Mouse (Mus musculus): ENCODE measurements around the gene Etv4. TPM values are rescaled to one million over a fixed set of nuclear protein-coding genes. Genes with fewer than 3 reads are reported as not detected.

Gene Etv4
- polyA plus RNA-seq, 1 experiment from 2014 or later = 3.3 TPM

GRCm38 (mm10) chr11:101783135-101783534 is 2.0 kb downstream of the Etv4 start:
- WGBS = 74% methylated on average over 1 of the region's 1 CpGs
- H3K4me2 ChIP-seq (ENCODE audit: low read depth, low read length) = no peak overlapping the region

DNA sequence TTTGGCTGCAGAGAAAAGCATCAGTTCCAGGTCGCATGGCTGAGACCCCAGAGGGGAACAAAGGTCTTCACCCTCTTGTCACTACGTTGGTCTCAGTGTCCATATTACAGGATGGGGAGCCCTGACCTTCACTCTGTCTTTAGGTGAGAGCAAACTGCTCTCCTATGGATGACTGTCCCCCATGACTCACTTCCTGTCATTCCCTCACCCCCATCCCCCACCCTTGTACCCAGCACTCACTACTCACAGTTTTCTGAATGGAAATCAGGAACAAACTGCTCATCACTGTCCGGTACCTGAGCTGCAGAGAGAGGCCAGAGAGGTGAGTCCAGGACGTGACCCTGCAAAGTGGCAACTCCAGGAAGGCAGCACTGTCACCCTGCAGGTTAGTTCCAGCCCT is 8.3 kb downstream of the Etv4 start:
- no peak for ATAC-seq (replicated peaks; ENCODE audit: extremely low read depth, insufficient read depth, low FRiP score)
- H3K4me1 ChIP-seq (ENCODE audit: control insufficient read depth, insufficient read depth, low read length) = peaks cover 10% of the 10 kb centered on the region
- H3K36me3 ChIP-seq (ENCODE audit: control insufficient read depth, insufficient read depth) = no peaks in the 10 kb centered on the region
- no peak overlapping the region for H3K4me3 ChIP-seq (ENCODE audit: low read length)
- H3K9ac ChIP-seq (ENCODE audit: low read length) = no peak overlapping the region
- no peak overlapping the region for H3K27ac ChIP-seq (ENCODE audit: low read length)
- no peaks in the 10 kb centered on the region for H3K9me3 ChIP-seq (replicated peaks; ENCODE audit: control insufficient read depth, low read length)
- peaks cover 9% of the 10 kb centered on the region for H3K27me3 ChIP-seq (ENCODE audit: control insufficient read depth, insufficient read depth, low read length)
- WGBS = 71% methylated on average over 4 of the region's 4 CpGs
- H3K4me2 ChIP-seq (ENCODE audit: low read depth, low read length) = no peak overlapping the region

More at GRCm38 (mm10) chr11:101783135-101783534, 2.0 kb downstream of the Etv4 start:
- Histone ChIP-seq H3K27me3 (ENCODE audit: control insufficient read depth, insufficient read depth, low read length) (peaks cover 52% of the 10 kb centered on the region), H3K9ac (ENCODE audit: low read length) (no peak overlapping the region), H3K27ac (ENCODE audit: low read length) (no peak overlapping the region), H3K9me3 (replicated peaks; ENCODE audit: control insufficient read depth, low read length) (no peaks in the 10 kb centered on the region), H3K4me3 (ENCODE audit: low read length) (no peak overlapping the region), H3K36me3 (ENCODE audit: control insufficient read depth, insufficient read depth) (no peaks in the 10 kb centered on the region), H3K4me1 (ENCODE audit: control insufficient read depth, insufficient read depth, low read length) (peaks cover 10% of the 10 kb centered on the region)
- no peak for ATAC-seq (replicated peaks; ENCODE audit: extremely low read depth, insufficient read depth, low FRiP score)

DNA sequence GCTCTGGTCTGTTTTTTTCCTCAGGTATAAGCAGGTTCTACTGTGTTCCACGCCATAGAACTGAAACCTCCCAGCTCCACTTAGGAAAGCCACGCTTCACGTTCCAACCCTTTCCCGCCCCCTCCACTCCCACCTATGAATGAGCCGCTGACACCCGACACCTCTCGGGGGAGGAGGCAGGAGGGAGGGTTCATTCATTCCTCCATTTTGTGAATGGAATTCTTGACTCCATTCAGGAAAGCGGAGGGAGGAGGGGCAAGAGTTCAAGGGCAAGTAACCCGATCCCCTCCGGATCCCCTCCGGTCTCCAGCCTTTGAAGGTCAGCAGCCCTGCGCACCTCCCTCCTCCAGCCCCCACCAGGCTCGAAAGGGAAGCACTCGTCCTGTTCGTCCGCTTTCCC is 12.7 kb downstream of the Etv4 start:
- Histone ChIP-seq H3K9ac (ENCODE audit: low read length) (peak overlapping the region; percentile 51), H3K27me3 (ENCODE audit: control insufficient read depth, insufficient read depth, low read length) (peaks cover 6% of the 10 kb centered on the region; the same call in 1 of the 2 replicates)

DNA sequence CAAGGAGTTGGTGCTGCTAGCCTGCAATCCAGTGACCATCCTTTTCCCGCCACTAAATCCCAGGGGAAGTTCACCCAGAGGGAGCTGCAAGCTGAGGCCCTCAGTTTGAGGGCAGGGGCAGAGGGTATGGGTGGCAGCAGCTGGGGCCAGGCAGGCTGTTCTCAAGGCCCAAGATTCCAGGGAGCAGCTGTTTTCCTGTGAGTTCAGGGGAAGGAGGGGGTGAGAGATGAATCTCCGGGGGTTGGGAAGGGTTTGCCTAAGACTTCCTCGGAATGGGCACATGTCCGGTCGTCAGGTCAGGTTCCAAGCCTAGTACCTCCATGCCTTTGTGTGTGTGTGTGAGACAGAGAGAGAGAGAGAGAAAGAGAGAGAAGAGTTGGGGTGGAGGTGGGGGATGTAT is 13.1 kb downstream of the Etv4 start:
- ATAC-seq (replicated peaks; ENCODE audit: extremely low read depth, insufficient read depth, low FRiP score) = 0 out of 2 replicates have a peak, but pooled peaks have one; percentile 11
- H3K9me3 ChIP-seq (replicated peaks; ENCODE audit: control insufficient read depth, low read length) = no peaks in the 10 kb centered on the region
- no peak overlapping the region for H3K27ac ChIP-seq (ENCODE audit: low read length)
- H3K4me2 ChIP-seq (ENCODE audit: low read depth, low read length) = peak overlapping the region; percentile 85
- peaks cover 10% of the 10 kb centered on the region for H3K4me1 ChIP-seq (ENCODE audit: control insufficient read depth, insufficient read depth, low read length)
- WGBS = 7% methylated on average over 5 of the region's 5 CpGs
- H3K9ac ChIP-seq (ENCODE audit: low read length) = peak overlapping the region; percentile 51; the same call in 1 of the 2 replicates
- peaks cover 6% of the 10 kb centered on the region; the same call in 1 of the 2 replicates for H3K27me3 ChIP-seq (ENCODE audit: control insufficient read depth, insufficient read depth, low read length)
- peaks cover 13% of the 10 kb centered on the region for H3K36me3 ChIP-seq (ENCODE audit: control insufficient read depth, insufficient read depth)
- H3K4me3 ChIP-seq (ENCODE audit: low read length) = peak overlapping the region; percentile 51

More for the DNA sequence above, 12.7 kb downstream of the Etv4 start:
- Histone ChIP-seq H3K4me3 (ENCODE audit: low read length) (peak overlapping the region; percentile 51), H3K4me1 (ENCODE audit: control insufficient read depth, insufficient read depth, low read length) (peaks cover 10% of the 10 kb centered on the region), H3K36me3 (ENCODE audit: control insufficient read depth, insufficient read depth) (peaks cover 8% of the 10 kb centered on the region), H3K27ac (ENCODE audit: low read length) (no peak overlapping the region), H3K9me3 (replicated peaks; ENCODE audit: control insufficient read depth, low read length) (no peaks in the 10 kb centered on the region), H3K4me2 (ENCODE audit: low read depth, low read length) (peak overlapping the region; percentile 85)
- peak; percentile 93 for ATAC-seq (replicated peaks; ENCODE audit: extremely low read depth, insufficient read depth, low FRiP score)
- under 1% methylated on average over 16 of the region's 16 CpGs for WGBS

DNA sequence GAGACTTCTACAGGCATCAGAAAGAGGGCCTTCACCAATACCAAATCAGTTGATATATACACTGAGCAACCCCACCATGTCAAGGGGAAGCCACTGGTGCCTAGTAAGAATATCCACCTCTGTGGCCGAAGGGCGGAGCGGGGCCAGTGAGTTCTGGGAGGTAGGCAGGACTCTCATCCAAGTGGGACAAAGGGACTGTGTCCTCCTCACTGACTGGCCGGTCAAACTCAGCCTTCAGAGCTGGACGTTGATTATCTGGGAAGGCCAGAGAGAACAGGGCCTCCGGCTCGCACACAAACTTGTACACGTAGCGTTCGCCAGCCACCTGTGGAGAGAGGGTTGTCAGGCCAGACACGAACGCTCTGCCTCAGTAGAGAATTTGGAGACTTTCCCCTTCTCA is 14.9 kb downstream of the Etv4 start:
- WGBS = 93% methylated on average over 12 of the region's 12 CpGs

DNA sequence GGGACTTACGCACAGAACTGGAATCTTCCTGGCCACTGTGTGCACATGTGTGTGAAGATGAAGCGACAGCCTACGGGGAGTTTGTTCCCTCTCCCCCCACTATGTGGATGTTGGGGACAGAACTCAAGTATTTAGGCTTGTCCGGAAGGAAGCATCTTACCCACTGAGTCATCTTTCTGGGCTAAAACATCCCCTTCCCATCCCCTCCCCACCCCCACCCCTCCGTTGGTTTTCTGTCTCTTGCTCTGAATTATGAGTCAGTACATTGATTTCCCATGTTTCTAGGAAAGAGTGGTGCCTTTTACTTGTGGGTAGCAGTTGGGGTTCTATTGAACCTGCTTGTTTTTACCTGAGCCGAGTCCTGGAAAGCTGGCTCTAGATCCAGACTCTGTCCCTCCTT is 16.4 kb downstream of the Etv4 start:
- ATAC-seq (replicated peaks; ENCODE audit: extremely low read depth, insufficient read depth, low FRiP score) = no peak
- H3K27ac ChIP-seq (ENCODE audit: low read length) = no peak overlapping the region
- H3K4me1 ChIP-seq (ENCODE audit: control insufficient read depth, insufficient read depth, low read length) = peaks cover 10% of the 10 kb centered on the region
- WGBS = 85% methylated on average over 6 of the region's 6 CpGs
- peaks cover 4% of the 10 kb centered on the region; the same call in 1 of the 2 replicates for H3K27me3 ChIP-seq (ENCODE audit: control insufficient read depth, insufficient read depth, low read length)
- H3K9ac ChIP-seq (ENCODE audit: low read length) = no peak overlapping the region
- no peaks in the 10 kb centered on the region for H3K9me3 ChIP-seq (replicated peaks; ENCODE audit: control insufficient read depth, low read length)
- H3K4me3 ChIP-seq (ENCODE audit: low read length) = no peak overlapping the region
- peaks cover 40% of the 10 kb centered on the region for H3K36me3 ChIP-seq (ENCODE audit: control insufficient read depth, insufficient read depth)
- no peak overlapping the region for H3K4me2 ChIP-seq (ENCODE audit: low read depth, low read length)

More for the DNA sequence above, 14.9 kb downstream of the Etv4 start:
- Histone ChIP-seq H3K27me3 (ENCODE audit: control insufficient read depth, insufficient read depth, low read length) (peaks cover 6% of the 10 kb centered on the region; the same call in 1 of the 2 replicates), H3K4me3 (ENCODE audit: low read length) (no peak overlapping the region), H3K36me3 (ENCODE audit: control insufficient read depth, insufficient read depth) (peaks cover 28% of the 10 kb centered on the region), H3K9me3 (replicated peaks; ENCODE audit: control insufficient read depth, low read length) (no peaks in the 10 kb centered on the region), H3K9ac (ENCODE audit: low read length) (no peak overlapping the region), H3K27ac (ENCODE audit: low read length) (no peak overlapping the region), H3K4me2 (ENCODE audit: low read depth, low read length) (no peak overlapping the region), H3K4me1 (ENCODE audit: control insufficient read depth, insufficient read depth, low read length) (peaks cover 10% of the 10 kb centered on the region)
- ATAC-seq (replicated peaks; ENCODE audit: extremely low read depth, insufficient read depth, low FRiP score) = no peak

- 75% methylated on average over 5 of the region's 5 CpGs for WGBS
- Histone ChIP-seq H3K4me1 (ENCODE audit: control insufficient read depth, insufficient read depth, low read length) (peaks cover 5% of the 10 kb centered on the region), H3K36me3 (ENCODE audit: control insufficient read depth, insufficient read depth) (peaks cover 45% of the 10 kb centered on the region), H3K27ac (ENCODE audit: low read length) (no peak overlapping the region), H3K27me3 (ENCODE audit: control insufficient read depth, insufficient read depth, low read length) (no peaks in the 10 kb centered on the region; the same call in 1 of the 2 replicates), H3K4me3 (ENCODE audit: low read length) (no peak overlapping the region), H3K4me2 (ENCODE audit: low read depth, low read length) (no peak overlapping the region), H3K9me3 (replicated peaks; ENCODE audit: control insufficient read depth, low read length) (no peaks in the 10 kb centered on the region), H3K9ac (ENCODE audit: low read length) (no peak overlapping the region)
- no peak for ATAC-seq (replicated peaks; ENCODE audit: extremely low read depth, insufficient read depth, low FRiP score)
Measured at GRCm38 (mm10) chr11:101767326-101767725, 17.8 kb downstream of the Etv4 start.

GRCm38 (mm10) chr11:101764546-101764945 is 20.6 kb downstream of the Etv4 start:
- ATAC-seq (replicated peaks; ENCODE audit: extremely low read depth, insufficient read depth, low FRiP score) = no peak
- 91% methylated on average over 8 of the region's 8 CpGs for WGBS
- no peak overlapping the region for H3K27ac ChIP-seq (ENCODE audit: low read length)

GRCm38 (mm10) chr11:101763723-101764122 is 21.4 kb downstream of the Etv4 start:
- 52% methylated on average over 7 of the region's 7 CpGs for WGBS
- H3K4me3 ChIP-seq (ENCODE audit: low read length) = no peak overlapping the region
- no peaks in the 10 kb centered on the region for H3K27me3 ChIP-seq (ENCODE audit: control insufficient read depth, insufficient read depth, low read length)
- H3K36me3 ChIP-seq (ENCODE audit: control insufficient read depth, insufficient read depth) = peaks cover 62% of the 10 kb centered on the region
- no peak overlapping the region for H3K4me2 ChIP-seq (ENCODE audit: low read depth, low read length)
- H3K9ac ChIP-seq (ENCODE audit: low read length) = no peak overlapping the region
- ATAC-seq (replicated peaks; ENCODE audit: extremely low read depth, insufficient read depth, low FRiP score) = no peak
- H3K9me3 ChIP-seq (replicated peaks; ENCODE audit: control insufficient read depth, low read length) = no peaks in the 10 kb centered on the region
- H3K4me1 ChIP-seq (ENCODE audit: control insufficient read depth, insufficient read depth, low read length) = no peaks in the 10 kb centered on the region; the same call in 1 of the 2 replicates
- no peak overlapping the region for H3K27ac ChIP-seq (ENCODE audit: low read length)

More at GRCm38 (mm10) chr11:101764546-101764945, 20.6 kb downstream of the Etv4 start:
- no peaks in the 10 kb centered on the region for H3K9me3 ChIP-seq (replicated peaks; ENCODE audit: control insufficient read depth, low read length)
- no peak overlapping the region for H3K4me3 ChIP-seq (ENCODE audit: low read length)
- H3K9ac ChIP-seq (ENCODE audit: low read length) = no peak overlapping the region
- no peaks in the 10 kb centered on the region for H3K4me1 ChIP-seq (ENCODE audit: control insufficient read depth, insufficient read depth, low read length)
- H3K27me3 ChIP-seq (ENCODE audit: control insufficient read depth, insufficient read depth, low read length) = no peaks in the 10 kb centered on the region
- no peak overlapping the region for H3K4me2 ChIP-seq (ENCODE audit: low read depth, low read length)
- H3K36me3 ChIP-seq (ENCODE audit: control insufficient read depth, insufficient read depth) = peaks cover 58% of the 10 kb centered on the region

All from heart, embryonic 16.5 days (tissue).